Mouse (Mus musculus): ENCODE measurements around the gene Trim67.
A peak's percentile ranks its signal among the peaks of the same experiment; 100 is the strongest.

Trim67 gene

GRCm38 (mm10) chr8:124792708-124793107 lies at the start of gene Trim67:
Gene Trim67 (plus strand): TSS chr8:124793092.
- peak; percentile 24 to 30 for DNase-seq (ENCODE audit: low spot score in 2 of 2)

GRCm38 (mm10) chr8:124746661-124747060 lies 46.2 kb upstream of the Trim67 start:
- no peak for DNase-seq (ENCODE audit: low spot score in 2 of 2)

GRCm38 (mm10) chr8:124751191-124751590 lies 41.7 kb upstream of the Trim67 start:
- no peak for DNase-seq (ENCODE audit: low spot score in 2 of 2)

- DNase-seq (ENCODE audit: low spot score in 2 of 2), result no peak
Measured at GRCm38 (mm10) chr8:124751709-124752173, 41.2 kb upstream of the Trim67 start, which contains the start of gene Fam89a. Gene Fam89a (minus strand): TSS chr8:124751832.

GRCm38 (mm10) chr8:124752325-124752862 lies 40.5 kb upstream of the Trim67 start:
- no peak for DNase-seq (ENCODE audit: low spot score in 2 of 2)

GRCm38 (mm10) chr8:124754101-124754791 lies 38.6 kb upstream of the Trim67 start:
- peak; percentile 14 for DNase-seq (ENCODE audit: low spot score in 2 of 2)

GRCm38 (mm10) chr8:124754792-124755190 lies 38.1 kb upstream of the Trim67 start:
- no peak for DNase-seq (ENCODE audit: low spot score in 2 of 2)

- no peak for DNase-seq (ENCODE audit: low spot score in 2 of 2)
Measured at GRCm38 (mm10) chr8:124755481-124755880, 37.4 kb upstream of the Trim67 start.

- DNase-seq (ENCODE audit: low spot score in 2 of 2), result no peak
Measured at GRCm38 (mm10) chr8:124756153-124756552, 36.7 kb upstream of the Trim67 start.

GRCm38 (mm10) chr8:124756601-124757000 lies 36.3 kb upstream of the Trim67 start:
- no peak for DNase-seq (ENCODE audit: low spot score in 2 of 2)

- no peak for DNase-seq (ENCODE audit: low spot score in 2 of 2)
Measured at GRCm38 (mm10) chr8:124758544-124758943, 34.3 kb upstream of the Trim67 start.

- DNase-seq (ENCODE audit: low spot score in 2 of 2), result no peak
Measured at GRCm38 (mm10) chr8:124763061-124763460, 29.8 kb upstream of the Trim67 start.

GRCm38 (mm10) chr8:124772389-124772788 lies 20.5 kb upstream of the Trim67 start:
- no peak for DNase-seq (ENCODE audit: low spot score in 2 of 2)

- peak; percentile 42 to 51 for DNase-seq (ENCODE audit: low spot score in 2 of 2)
Measured at GRCm38 (mm10) chr8:124775695-124776094, 17.2 kb upstream of the Trim67 start.

- no peak for DNase-seq (ENCODE audit: low spot score in 2 of 2)
Measured at GRCm38 (mm10) chr8:124780236-124780635, 12.7 kb upstream of the Trim67 start.

GRCm38 (mm10) chr8:124782431-124782830 lies 10.5 kb upstream of the Trim67 start:
- DNase-seq (ENCODE audit: low spot score in 2 of 2), result no peak

GRCm38 (mm10) chr8:124783228-124783627 lies 9.7 kb upstream of the Trim67 start:
- DNase-seq (ENCODE audit: low spot score in 2 of 2), result no peak

GRCm38 (mm10) chr8:124784613-124785012 lies 8.3 kb upstream of the Trim67 start:
- peak; percentile 69 to 72 for DNase-seq (ENCODE audit: low spot score in 2 of 2)

GRCm38 (mm10) chr8:124790676-124791075 lies 2.2 kb upstream of the Trim67 start:
- DNase-seq (ENCODE audit: low spot score in 2 of 2), result no peak

- no peak for DNase-seq (ENCODE audit: low spot score in 2 of 2)
Measured at GRCm38 (mm10) chr8:124791751-124792150, 1.1 kb upstream of the Trim67 start.

- peak; percentile 44 to 62 for DNase-seq (ENCODE audit: low spot score in 2 of 2)
Measured at GRCm38 (mm10) chr8:124792186-124792585, 706 bp upstream of the Trim67 start.

GRCm38 (mm10) chr8:124793172-124793651 lies 320 bp downstream of the Trim67 start:
- peak; percentile 33 to 45 for DNase-seq (ENCODE audit: low spot score in 2 of 2)
